Mouse (Mus musculus) neural tube, embryonic 11.5 days (tissue): ENCODE data around the gene Anxa1. TPM values are rescaled to one million over a fixed set of nuclear protein-coding genes. Genes with fewer than 3 reads are reported as not detected.
A peak's percentile ranks its signal among the peaks of the same experiment; 100 is the strongest.

ENCODE experiments used
- ATAC-seq: fragments of 200-750 bp; cut with Nextera tagmentation; 2 replicates; pipeline ENCODE4 v1.8.0; 2017; ENCODE audit warnings: moderate number of reproducible peaks, mild to moderate bottlenecking, moderate TSS enrichment, moderate library complexity; ENCODE audit not compliant: insufficient read depth, low FRiP score, low TSS enrichment
- DNase-seq: peaks from one replicate; pipeline ENCODE4 v3.0.0-alpha.2; 2015; ENCODE audit warnings: low spot score
- H3K27ac ChIP-seq: fragments of 300-500 bp; sonication (generic); 2 replicates; pipeline ENCODE4 v1.5.1; 2014; ENCODE audit warnings: low read depth, mild to moderate bottlenecking, low read length
- H3K27me3 ChIP-seq: fragments of 300-500 bp; sonication (generic); 2 replicates; pipeline ENCODE4 v1.6.1; 2014; ENCODE audit warnings: mild to moderate bottlenecking, low read length, mixed read lengths; ENCODE audit not compliant: control insufficient read depth, insufficient read depth
- H3K36me3 ChIP-seq: fragments of 300-500 bp; sonication (generic); 2 replicates; pipeline ENCODE4 v1.6.1; 2014; ENCODE audit warnings: mild to moderate bottlenecking, low read length, moderate library complexity, mixed read lengths; ENCODE audit not compliant: control insufficient read depth, insufficient read depth
- H3K4me1 ChIP-seq: fragments of 300-500 bp; sonication (generic); 2 replicates; pipeline ENCODE4 v1.6.1; 2014; ENCODE audit warnings: low read length, mixed read lengths; ENCODE audit not compliant: control insufficient read depth, insufficient read depth
- H3K4me2 ChIP-seq: fragments of 300-500 bp; sonication (generic); 2 replicates; pipeline ENCODE4 v1.6.1; 2014; ENCODE audit warnings: low read depth, mild to moderate bottlenecking, moderate library complexity
- H3K4me3 ChIP-seq: fragments of 300-500 bp; sonication (generic); 2 replicates; pipeline ENCODE4 v1.5.1; 2014; ENCODE audit warnings: low read depth, low read length
- H3K9ac ChIP-seq: fragments of 300-500 bp; sonication (generic); 2 replicates; pipeline ENCODE4 v1.6.1; 2014; ENCODE audit warnings: mild to moderate bottlenecking, low read length
- H3K9me3 ChIP-seq: fragments of 300-500 bp; sonication (generic); 2 replicates; pipeline ENCODE4 v1.6.1; 2016; ENCODE audit warnings: low read length; ENCODE audit not compliant: control insufficient read depth
- WGBS: fragments of 180-500 bp; shearing (Covaris S2); extraction: QIAGEN DNeasy Blood & Tissue Kit; methylation state at CpG from one replicate; pipeline ENCODE4 v1.1.7; 2014; 5-methylcytosine and 5-hydroxymethylcytosine counted together
- polyA plus RNA-seq: library from polyadenylated mRNA; unstranded; fragments of >200 nt; fragmentation: Nextera tagmentation; extraction: Ambion mirVana; gene quantifications from 2 replicates; pipeline ENCODE4 v1.2.1, GENCODE M21; 2014

Gene Anxa1
- polyA plus RNA-seq, 1 experiment from 2014 or later, result 4.8 TPM

DNA sequence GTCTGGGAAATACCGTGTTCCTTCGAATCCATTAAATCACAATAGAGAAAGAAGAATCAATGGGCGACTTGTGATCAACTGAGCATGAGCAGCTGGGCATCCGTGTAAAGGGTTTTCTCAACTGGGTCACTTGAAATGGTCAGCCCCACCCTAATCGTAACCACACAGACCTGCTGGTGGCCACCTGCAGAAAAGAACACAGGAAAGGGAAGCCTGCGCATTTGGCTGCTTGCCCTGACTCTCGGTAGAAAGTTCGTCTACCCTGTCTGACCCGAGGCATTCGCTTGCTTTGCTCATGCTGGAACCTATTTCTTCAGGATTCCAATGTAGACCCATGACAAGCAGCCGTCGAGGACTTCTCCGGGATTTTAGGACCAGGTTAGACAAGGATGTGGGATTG, 25.8 kb downstream of the Anxa1 start:
- no peaks in the 10 kb centered on the region for H3K27me3 ChIP-seq
- H3K4me1 ChIP-seq, result no peaks in the 10 kb centered on the region
- H3K4me2 ChIP-seq, result no peak overlapping the region
- H3K9me3 ChIP-seq, result no peaks in the 10 kb centered on the region
- H3K4me3 ChIP-seq, result no peak overlapping the region
- H3K9ac ChIP-seq, result no peak overlapping the region
- 86% methylated on average over 13 of the region's 13 CpGs for WGBS
- no peaks in the 10 kb centered on the region for H3K36me3 ChIP-seq
- no peak for ATAC-seq
- DNase-seq, result no peak
- no peak overlapping the region for H3K27ac ChIP-seq

DNA sequence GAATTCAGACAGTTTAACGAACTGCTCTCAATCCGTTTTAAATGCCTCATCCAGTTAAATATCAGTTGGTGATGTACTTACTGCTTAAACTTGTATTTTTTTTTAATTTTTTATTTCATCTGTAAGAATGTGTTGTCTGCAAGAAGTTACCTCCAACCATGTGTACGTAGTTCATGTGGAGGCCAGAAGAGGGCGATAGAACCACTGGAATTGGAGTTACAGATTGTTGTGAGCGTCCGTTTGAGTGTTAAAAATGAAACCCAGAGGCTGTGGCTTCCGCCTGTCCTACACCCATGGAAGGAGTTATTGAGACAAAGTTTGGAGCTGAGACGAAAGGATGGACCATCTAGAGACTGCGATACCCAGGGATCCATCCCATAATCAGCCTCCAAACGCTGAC, 27.5 kb downstream of the Anxa1 start:
- Histone ChIP-seq H3K9ac (no peak overlapping the region), H3K4me3 (no peak overlapping the region), H3K36me3 (no peaks in the 10 kb centered on the region), H3K27ac (no peak overlapping the region), H3K27me3 (no peaks in the 10 kb centered on the region), H3K4me1 (no peaks in the 10 kb centered on the region), H3K9me3 (no peaks in the 10 kb centered on the region), H3K4me2 (no peak overlapping the region)
- DNase-seq (peak; percentile 22), ATAC-seq (no peak)
- 70% methylated on average over 10 of the region's 10 CpGs for WGBS

DNA sequence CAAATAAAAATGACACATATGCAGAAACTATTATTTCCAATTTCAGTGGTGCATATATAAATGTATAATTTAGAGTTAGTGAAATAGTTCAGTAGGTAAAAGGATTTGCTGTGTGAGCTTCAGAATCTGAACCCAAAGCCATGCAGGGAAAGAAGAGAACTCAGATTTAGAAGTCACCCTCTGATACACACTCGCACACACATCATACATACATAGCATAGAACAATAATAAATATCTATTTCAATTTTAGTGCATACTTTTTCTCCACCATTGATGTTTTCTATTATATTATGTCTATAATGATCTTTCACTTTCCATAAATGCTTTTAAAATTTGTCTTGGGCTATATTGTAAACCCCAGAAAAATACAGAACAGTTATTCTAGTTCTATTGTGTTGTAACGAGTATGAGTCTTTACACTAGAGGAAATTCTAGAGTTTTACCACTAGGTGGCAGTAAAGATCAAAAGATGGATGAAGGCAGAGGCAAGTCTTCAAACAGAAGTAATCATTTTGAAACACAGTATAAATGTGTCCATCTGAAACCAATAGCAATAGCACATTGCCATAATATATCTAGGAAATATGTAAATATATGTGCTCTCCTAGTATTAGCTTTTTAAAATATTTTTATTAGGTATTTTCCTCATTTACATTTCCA, 28.7 kb downstream of the Anxa1 start:
- no peaks in the 10 kb centered on the region for H3K4me1 ChIP-seq
- peak; percentile 42 for DNase-seq
- no peak overlapping the region for H3K4me3 ChIP-seq
- no peak overlapping the region for H3K4me2 ChIP-seq
- no peaks in the 10 kb centered on the region for H3K27me3 ChIP-seq
- H3K36me3 ChIP-seq, result no peaks in the 10 kb centered on the region
- peak; percentile 67 for ATAC-seq
- 52% methylated on average over 2 of the region's 2 CpGs for WGBS
- H3K9ac ChIP-seq, result no peak overlapping the region
- no peaks in the 10 kb centered on the region for H3K9me3 ChIP-seq
- H3K27ac ChIP-seq, result no peak overlapping the region

DNA sequence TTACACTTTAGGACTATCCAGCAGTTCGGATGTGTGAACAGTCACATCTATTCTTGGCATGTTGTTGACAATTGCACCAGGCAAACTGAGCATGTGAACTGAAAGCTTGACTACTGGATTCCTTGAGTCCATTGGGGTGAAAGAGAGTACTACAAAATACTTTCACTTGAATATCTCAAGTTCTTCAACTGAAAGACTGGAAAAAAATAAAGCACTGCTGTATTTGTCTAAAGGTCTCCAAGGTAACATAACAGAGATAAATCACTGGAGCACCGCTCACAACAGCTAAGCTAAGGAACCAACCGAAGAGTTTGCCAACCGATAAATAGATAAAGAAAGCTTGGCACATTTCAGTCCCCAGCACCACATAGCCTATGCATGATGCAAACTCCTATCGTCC, 32.1 kb downstream of the Anxa1 start:
- H3K4me2 ChIP-seq, result no peak overlapping the region
- no peaks in the 10 kb centered on the region for H3K27me3 ChIP-seq
- no peak overlapping the region for H3K27ac ChIP-seq
- DNase-seq (no peak), ATAC-seq (no peak)
- H3K9ac ChIP-seq, result no peak overlapping the region
- H3K9me3 ChIP-seq, result no peaks in the 10 kb centered on the region
- H3K36me3 ChIP-seq, result no peaks in the 10 kb centered on the region
- no peak overlapping the region for H3K4me3 ChIP-seq
- no peaks in the 10 kb centered on the region for H3K4me1 ChIP-seq
- 89% methylated on average over 5 of the region's 5 CpGs for WGBS

DNA sequence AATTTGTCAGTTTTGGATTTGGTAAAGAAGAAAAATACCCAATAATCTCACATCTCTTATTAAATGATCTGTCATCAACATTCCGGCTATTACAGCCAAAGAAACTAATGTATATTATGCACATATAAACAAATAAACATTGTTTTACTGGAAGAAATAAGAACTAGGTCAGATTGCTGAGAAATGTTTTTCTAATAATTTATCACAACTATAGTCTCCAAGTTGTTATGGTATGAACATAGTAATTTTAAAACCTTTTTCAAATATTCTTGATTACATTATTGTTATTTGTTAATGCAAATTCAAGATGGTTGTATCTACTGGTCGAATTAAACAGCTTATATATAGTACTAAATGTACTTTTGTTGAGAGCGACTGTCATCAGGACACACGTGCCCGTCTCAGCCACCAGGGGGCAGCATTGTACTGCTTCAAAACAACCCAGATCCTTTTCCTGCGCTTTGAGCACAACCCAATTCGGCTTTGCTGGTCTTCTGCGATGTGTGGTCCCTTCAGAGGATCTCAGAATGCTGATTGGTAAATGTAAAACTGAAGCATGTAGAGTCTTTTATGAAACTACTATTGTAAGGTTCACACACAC, 45.3 kb downstream of the Anxa1 start:
- no peaks in the 10 kb centered on the region for H3K9me3 ChIP-seq
- peak; percentile 75; the same call in 1 of the 2 replicates for ATAC-seq
- peak; percentile 78 for DNase-seq
- 17% methylated on average over 8 of the region's 8 CpGs for WGBS
- no peak overlapping the region for H3K27ac ChIP-seq
- no peak overlapping the region for H3K4me3 ChIP-seq
- H3K27me3 ChIP-seq, result no peaks in the 10 kb centered on the region
- H3K4me1 ChIP-seq, result no peaks in the 10 kb centered on the region
- no peak overlapping the region for H3K4me2 ChIP-seq
- no peaks in the 10 kb centered on the region for H3K36me3 ChIP-seq
- H3K9ac ChIP-seq, result no peak overlapping the region

DNA sequence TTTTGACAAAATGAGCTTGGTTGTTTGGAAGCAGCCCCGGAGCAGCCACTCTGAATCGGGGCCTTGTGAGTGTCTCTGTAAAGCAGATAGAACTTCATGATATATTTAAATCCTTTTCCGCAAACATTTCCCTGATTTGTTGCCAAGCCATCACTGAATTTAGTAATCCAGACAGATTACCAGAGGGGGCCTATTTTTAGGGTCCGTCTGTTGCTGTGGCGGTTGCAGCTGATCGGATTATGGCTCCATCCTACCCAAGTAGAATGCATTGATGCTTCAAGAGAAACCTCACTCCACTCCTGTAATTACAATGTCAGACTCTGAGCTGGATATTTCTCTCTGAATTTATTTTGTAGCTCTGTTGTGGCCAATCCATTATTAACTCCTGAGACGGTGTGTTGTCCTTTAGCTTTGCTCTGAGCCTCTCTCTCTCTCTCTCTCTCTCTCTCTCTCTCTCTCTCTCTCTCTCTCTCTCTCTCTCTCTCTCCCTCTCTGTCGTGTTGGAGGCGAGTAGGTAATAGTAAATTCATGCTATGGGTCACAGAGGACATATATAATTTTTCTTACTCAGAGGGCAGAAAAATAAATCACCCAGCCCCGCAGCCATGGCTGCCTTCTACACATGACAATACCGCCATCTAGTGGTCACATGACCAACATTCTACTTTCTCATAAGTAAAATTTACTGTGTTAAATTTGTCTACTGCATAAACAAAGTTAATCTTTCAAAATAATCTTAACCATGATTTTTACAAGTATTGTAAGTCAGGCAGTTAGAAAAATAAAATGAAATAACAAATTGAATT, 46.0 kb downstream of the Anxa1 start:
- peak; percentile 52 for DNase-seq
- no peak overlapping the region for H3K27ac ChIP-seq
- H3K4me1 ChIP-seq, result no peaks in the 10 kb centered on the region
- H3K9me3 ChIP-seq, result no peaks in the 10 kb centered on the region
- no peaks in the 10 kb centered on the region for H3K36me3 ChIP-seq
- H3K4me3 ChIP-seq, result no peak overlapping the region
- WGBS, result 56% methylated on average over 11 of the region's 11 CpGs
- no peak overlapping the region for H3K9ac ChIP-seq
- no peaks in the 10 kb centered on the region for H3K27me3 ChIP-seq
- ATAC-seq, result peak; percentile 84
- H3K4me2 ChIP-seq, result no peak overlapping the region

DNA sequence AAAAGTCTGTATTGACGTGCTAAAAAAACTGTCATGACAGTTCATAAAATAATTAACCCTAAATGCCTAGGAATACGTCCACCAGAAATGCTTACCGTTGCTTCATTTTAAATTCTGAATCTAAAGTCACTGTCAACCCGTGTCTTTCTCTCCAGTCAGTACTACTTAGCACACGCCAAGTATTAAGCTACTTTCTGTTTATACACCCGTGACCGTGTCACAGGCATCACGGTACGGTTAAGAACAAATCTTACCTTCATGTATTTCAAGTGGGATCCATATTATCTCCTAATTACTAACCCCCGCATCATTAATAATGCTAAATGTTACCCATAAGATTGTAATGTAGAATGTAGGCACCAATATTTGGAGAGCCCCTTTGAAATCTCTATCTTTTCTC, 46.7 kb downstream of the Anxa1 start:
- Histone ChIP-seq H3K9me3 (no peaks in the 10 kb centered on the region), H3K4me2 (no peak overlapping the region), H3K4me1 (no peaks in the 10 kb centered on the region), H3K9ac (no peak overlapping the region), H3K4me3 (no peak overlapping the region), H3K27me3 (no peaks in the 10 kb centered on the region), H3K27ac (no peak overlapping the region), H3K36me3 (no peaks in the 10 kb centered on the region)
- WGBS, result 90% methylated on average over 10 of the region's 10 CpGs
- no peak for DNase-seq
- ATAC-seq, result no peak
